Mouse (Mus musculus): Measurements from ENCODE around the gene Gm20481. TPM values are rescaled to one million over a fixed set of nuclear protein-coding genes. Genes with fewer than 3 reads are reported as not detected.

The Gm20481 gene
- polyA plus RNA-seq, 1 experiment from 2014 or later: not detected

GRCm38 (mm10) chr17:35016376-35016775, 46.7 kb downstream of the Gm20481 start, which contains the start of gene Vwa7:
Gene Vwa7 (plus strand): TSS chr17:35016579.
- no peaks in the 10 kb centered on the region for H3K27me3 ChIP-seq (ENCODE audit: control insufficient read depth, insufficient read depth, low read length)
- H3K4me2 ChIP-seq (replicated peaks; ENCODE audit: low read depth, low read length): no peak within 1 kb of the TSS
- H3K9me3 ChIP-seq (ENCODE audit: control insufficient read depth, low read length): no peaks in the 10 kb centered on the region
- H3K4me3 ChIP-seq (ENCODE audit: low read length): no peak within 1 kb of the TSS
- H3K4me1 ChIP-seq (ENCODE audit: control insufficient read depth, insufficient read depth, low read length): peaks cover 1% of the 10 kb centered on the region
- peak; percentile 28; the same call in 1 of the 2 replicates for ATAC-seq (ENCODE audit: low FRiP score, low TSS enrichment)
- no peak within 1 kb of the TSS for H3K9ac ChIP-seq (ENCODE audit: low read depth, low read length)
- 71% methylated on average over 12 of the region's 12 CpGs for WGBS
- H3K36me3 ChIP-seq (ENCODE audit: control insufficient read depth, insufficient read depth, low read length): peaks cover 51% of the 10 kb centered on the region
- H3K27ac ChIP-seq (ENCODE audit: low read depth, low read length): no peak within 1 kb of the TSS

- no peak overlapping the region for H3K27ac ChIP-seq (ENCODE audit: low read depth, low read length)
- no peak overlapping the region for H3K9ac ChIP-seq (ENCODE audit: low read depth, low read length)
- no peaks in the 10 kb centered on the region for H3K9me3 ChIP-seq (ENCODE audit: control insufficient read depth, low read length)
- peaks cover 44% of the 10 kb centered on the region for H3K36me3 ChIP-seq (ENCODE audit: control insufficient read depth, insufficient read depth, low read length)
- no peaks in the 10 kb centered on the region for H3K27me3 ChIP-seq (ENCODE audit: control insufficient read depth, insufficient read depth, low read length)
- H3K4me3 ChIP-seq (ENCODE audit: low read length): no peak overlapping the region
- 79% methylated on average over 10 of the region's 10 CpGs for WGBS
- peaks cover 6% of the 10 kb centered on the region for H3K4me1 ChIP-seq (ENCODE audit: control insufficient read depth, insufficient read depth, low read length)
- H3K4me2 ChIP-seq (replicated peaks; ENCODE audit: low read depth, low read length): no peak overlapping the region
- no peak for ATAC-seq (ENCODE audit: low FRiP score, low TSS enrichment)
Observed at GRCm38 (mm10) chr17:35016791-35017705, 47.3 kb downstream of the Gm20481 start.

DNA sequence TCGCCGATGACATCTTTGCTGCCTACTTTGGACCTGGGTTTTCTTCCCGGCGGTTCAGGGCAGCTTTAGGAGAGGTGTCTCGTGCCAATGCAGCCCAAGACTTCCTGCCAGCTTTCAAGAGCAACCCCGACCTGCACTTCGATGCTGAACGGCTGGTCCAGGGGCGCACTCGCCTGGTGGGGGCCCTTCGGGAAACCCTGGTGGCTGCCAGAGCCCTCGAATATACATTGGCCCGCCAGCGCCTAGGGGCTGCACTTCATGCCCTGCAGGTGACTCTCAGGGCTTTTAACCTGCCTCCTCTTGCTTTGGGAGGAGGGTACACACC, 48.0 kb downstream of the Gm20481 start:
- no peak overlapping the region for H3K9ac ChIP-seq (ENCODE audit: low read depth, low read length)
- H3K27ac ChIP-seq (ENCODE audit: low read depth, low read length): no peak overlapping the region
- peaks cover 6% of the 10 kb centered on the region for H3K4me1 ChIP-seq (ENCODE audit: control insufficient read depth, insufficient read depth, low read length)
- no peaks in the 10 kb centered on the region for H3K9me3 ChIP-seq (ENCODE audit: control insufficient read depth, low read length)
- no peak overlapping the region for H3K4me3 ChIP-seq (ENCODE audit: low read length)
- WGBS: 75% methylated on average over 14 of the region's 14 CpGs
- peaks cover 38% of the 10 kb centered on the region for H3K36me3 ChIP-seq (ENCODE audit: control insufficient read depth, insufficient read depth, low read length)
- H3K4me2 ChIP-seq (replicated peaks; ENCODE audit: low read depth, low read length): no peak overlapping the region
- ATAC-seq (ENCODE audit: low FRiP score, low TSS enrichment): no peak
- H3K27me3 ChIP-seq (ENCODE audit: control insufficient read depth, insufficient read depth, low read length): no peaks in the 10 kb centered on the region

DNA sequence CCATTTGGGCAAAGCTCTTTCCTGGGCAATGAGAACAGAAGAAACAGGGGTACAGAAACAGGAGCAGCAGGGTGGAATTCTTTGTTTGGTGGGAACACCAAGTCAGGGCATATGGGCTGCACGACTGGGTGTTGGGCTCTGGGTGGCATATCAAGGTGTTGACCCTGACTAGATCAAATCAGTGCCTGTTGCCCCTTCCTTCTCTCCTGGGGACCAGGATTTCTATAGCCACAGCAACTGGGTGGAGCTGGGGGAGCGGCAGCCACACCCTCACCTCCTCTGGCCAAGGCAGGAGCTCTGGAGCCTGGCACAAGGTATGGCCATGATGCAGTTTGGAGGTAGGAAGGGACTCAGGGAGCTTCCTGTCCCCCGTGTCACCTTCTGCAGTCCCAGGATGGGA, 48.5 kb downstream of the Gm20481 start:
- 89% methylated on average over 3 of the region's 3 CpGs for WGBS
- Histone ChIP-seq H3K4me3 (ENCODE audit: low read length) (no peak overlapping the region), H3K4me1 (ENCODE audit: control insufficient read depth, insufficient read depth, low read length) (peaks cover 6% of the 10 kb centered on the region), H3K27me3 (ENCODE audit: control insufficient read depth, insufficient read depth, low read length) (no peaks in the 10 kb centered on the region), H3K9me3 (ENCODE audit: control insufficient read depth, low read length) (no peaks in the 10 kb centered on the region), H3K36me3 (ENCODE audit: control insufficient read depth, insufficient read depth, low read length) (peaks cover 33% of the 10 kb centered on the region), H3K9ac (ENCODE audit: low read depth, low read length) (no peak overlapping the region), H3K27ac (ENCODE audit: low read depth, low read length) (no peak overlapping the region), H3K4me2 (replicated peaks; ENCODE audit: low read depth, low read length) (no peak overlapping the region)
- ATAC-seq (ENCODE audit: low FRiP score, low TSS enrichment): no peak

DNA sequence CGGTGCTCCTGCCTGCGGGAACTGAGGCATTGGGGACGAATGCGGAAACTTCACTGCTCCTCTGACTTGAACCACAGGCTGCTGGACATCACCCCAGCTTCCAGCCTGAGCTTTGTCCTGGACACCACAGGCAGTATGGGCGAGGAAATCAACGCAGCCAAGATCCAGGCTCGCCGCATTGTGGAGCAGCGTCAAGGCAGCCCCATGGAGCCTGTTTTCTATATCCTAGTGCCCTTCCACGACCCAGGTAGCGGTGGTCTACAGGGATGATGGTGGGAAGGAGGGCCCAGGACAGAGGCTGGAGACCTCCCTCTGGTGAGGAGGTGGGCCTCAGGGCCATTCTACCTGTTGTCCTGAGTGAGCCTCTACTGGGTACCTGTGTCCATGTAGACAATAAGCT, 50.2 kb downstream of the Gm20481 start:
- Histone ChIP-seq H3K27ac (ENCODE audit: low read depth, low read length) (no peak overlapping the region), H3K36me3 (ENCODE audit: control insufficient read depth, insufficient read depth, low read length) (peaks cover 16% of the 10 kb centered on the region), H3K4me2 (replicated peaks; ENCODE audit: low read depth, low read length) (no peak overlapping the region), H3K4me3 (ENCODE audit: low read length) (no peak overlapping the region), H3K27me3 (ENCODE audit: control insufficient read depth, insufficient read depth, low read length) (no peaks in the 10 kb centered on the region), H3K9me3 (ENCODE audit: control insufficient read depth, low read length) (no peaks in the 10 kb centered on the region), H3K9ac (ENCODE audit: low read depth, low read length) (no peak overlapping the region), H3K4me1 (ENCODE audit: control insufficient read depth, insufficient read depth, low read length) (peaks cover 8% of the 10 kb centered on the region)
- ATAC-seq (ENCODE audit: low FRiP score, low TSS enrichment): no peak
- 77% methylated on average over 11 of the region's 11 CpGs for WGBS

DNA sequence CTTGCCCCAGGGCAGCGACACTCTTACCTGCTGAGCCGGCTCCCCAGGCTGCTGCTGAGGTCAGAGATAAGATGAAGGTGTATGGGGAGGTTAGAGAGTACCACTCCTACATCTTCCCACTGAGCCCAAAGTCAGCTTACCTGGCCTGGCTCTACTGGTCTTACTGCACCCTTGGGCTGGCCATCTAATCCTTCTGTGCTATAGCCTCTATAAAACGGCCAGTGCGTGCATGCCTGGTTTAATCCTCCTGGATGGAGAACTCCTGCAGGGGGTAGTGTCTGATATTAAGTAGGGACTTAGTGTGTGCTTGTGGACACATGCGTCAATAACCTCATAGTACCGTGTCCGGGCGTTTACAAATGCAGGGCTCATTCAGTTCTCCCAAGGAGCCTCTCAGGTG, 50.8 kb downstream of the Gm20481 start:
- Histone ChIP-seq H3K36me3 (ENCODE audit: control insufficient read depth, insufficient read depth, low read length) (peaks cover 9% of the 10 kb centered on the region), H3K27ac (ENCODE audit: low read depth, low read length) (no peak overlapping the region), H3K9ac (ENCODE audit: low read depth, low read length) (no peak overlapping the region), H3K9me3 (ENCODE audit: control insufficient read depth, low read length) (no peaks in the 10 kb centered on the region), H3K4me1 (ENCODE audit: control insufficient read depth, insufficient read depth, low read length) (peaks cover 10% of the 10 kb centered on the region), H3K27me3 (ENCODE audit: control insufficient read depth, insufficient read depth, low read length) (no peaks in the 10 kb centered on the region), H3K4me3 (ENCODE audit: low read length) (no peak overlapping the region), H3K4me2 (replicated peaks; ENCODE audit: low read depth, low read length) (no peak overlapping the region)
- ATAC-seq (ENCODE audit: low FRiP score, low TSS enrichment): no peak
- WGBS: 89% methylated on average over 8 of the region's 8 CpGs

GRCm38 (mm10) chr17:35021163-35021808, 51.6 kb downstream of the Gm20481 start:
- H3K27ac ChIP-seq (ENCODE audit: low read depth, low read length): peak overlapping the region; percentile 73; the same call in 1 of the 2 replicates
- H3K4me2 ChIP-seq (replicated peaks; ENCODE audit: low read depth, low read length): peak overlapping the region; percentile 21; the same call in 1 of the 2 replicates
- no peak overlapping the region for H3K9ac ChIP-seq (ENCODE audit: low read depth, low read length)
- no peaks in the 10 kb centered on the region for H3K27me3 ChIP-seq (ENCODE audit: control insufficient read depth, insufficient read depth, low read length)
- peaks cover 14% of the 10 kb centered on the region for H3K4me1 ChIP-seq (ENCODE audit: control insufficient read depth, insufficient read depth, low read length)
- H3K9me3 ChIP-seq (ENCODE audit: control insufficient read depth, low read length): no peaks in the 10 kb centered on the region
- peak; percentile 70 for ATAC-seq (ENCODE audit: low FRiP score, low TSS enrichment)
- peaks cover 2% of the 10 kb centered on the region; the same call in 1 of the 2 replicates for H3K36me3 ChIP-seq (ENCODE audit: control insufficient read depth, insufficient read depth, low read length)
- WGBS: 8% methylated on average over 17 of the region's 17 CpGs
- H3K4me3 ChIP-seq (ENCODE audit: low read length): 0 out of 2 replicates have a peak overlapping the region, but pooled peaks have one; percentile 10

Measured in kidney, embryonic 14.5 days (tissue).